Mouse (Mus musculus) midbrain, embryonic 11.5 days (tissue): ENCODE data around the gene Adgrg7. TPM values are rescaled to one million over a fixed set of nuclear protein-coding genes. Genes with fewer than 3 reads are reported as not detected.
A peak's percentile ranks its signal among the peaks of the same experiment; 100 is the strongest.

Experiments
- ATAC-seq: fragments of 200-750 bp; cut with Nextera tagmentation; 2 replicates; pipeline ENCODE4 v1.8.0; 2017; ENCODE audit warnings: moderate TSS enrichment, moderate library complexity; ENCODE audit not compliant: low FRiP score
- DNase-seq: peaks from one replicate; pipeline ENCODE4 v3.0.0; 2015; ENCODE audit warnings: low spot score; ENCODE audit errors: missing footprints
- H3K27ac ChIP-seq: fragments of 300-500 bp; sonication (generic); 2 replicates; pipeline ENCODE4 v1.5.1; 2014; ENCODE audit warnings: low read depth, low read length
- H3K27me3 ChIP-seq: fragments of 300-500 bp; sonication (generic); 2 replicates; pipeline ENCODE4 v1.6.1; 2014; ENCODE audit warnings: mild to moderate bottlenecking, low read length, moderate library complexity, mixed read lengths; ENCODE audit not compliant: control insufficient read depth, insufficient read depth
- H3K36me3 ChIP-seq: fragments of 300-500 bp; sonication (generic); 2 replicates; pipeline ENCODE4 v1.6.1; 2014; ENCODE audit warnings: mild to moderate bottlenecking, low read length, moderate library complexity, mixed read lengths; ENCODE audit not compliant: control insufficient read depth, insufficient read depth
- H3K4me1 ChIP-seq: fragments of 300-500 bp; sonication (generic); 2 replicates; pipeline ENCODE4 v1.6.1; 2014; ENCODE audit warnings: low read length; ENCODE audit not compliant: control insufficient read depth, insufficient read depth
- H3K4me2 ChIP-seq: fragments of 300-500 bp; sonication (generic); 2 replicates; pipeline ENCODE4 v1.6.1; 2014; ENCODE audit warnings: mild to moderate bottlenecking, moderate library complexity
- H3K4me3 ChIP-seq: fragments of 300-500 bp; sonication (generic); 2 replicates; pipeline ENCODE4 v1.5.1; 2014; ENCODE audit warnings: low read depth, low read length
- H3K9ac ChIP-seq: fragments of 300-500 bp; sonication (generic); 2 replicates; pipeline ENCODE4 v1.6.1; 2014; ENCODE audit warnings: low read length
- H3K9me3 ChIP-seq: fragments of 300-500 bp; sonication (generic); 2 replicates; pipeline ENCODE4 v1.6.1; 2016; ENCODE audit warnings: low read length; ENCODE audit not compliant: control insufficient read depth
- WGBS: fragments of 180-500 bp; shearing (Covaris S2); extraction: QIAGEN DNeasy Blood & Tissue Kit; methylation state at CpG from one replicate; pipeline ENCODE4 v1.1.7; 2014; 5-methylcytosine and 5-hydroxymethylcytosine counted together
- polyA plus RNA-seq: library from polyadenylated mRNA; unstranded; fragments of >200 nt; fragmentation: Nextera tagmentation; extraction: Ambion mirVana; gene quantifications from 2 replicates; pipeline ENCODE4 v1.2.1, GENCODE M21; 2014

Gene Adgrg7
- polyA plus RNA-seq = not detected in 2 replicates

DNA sequence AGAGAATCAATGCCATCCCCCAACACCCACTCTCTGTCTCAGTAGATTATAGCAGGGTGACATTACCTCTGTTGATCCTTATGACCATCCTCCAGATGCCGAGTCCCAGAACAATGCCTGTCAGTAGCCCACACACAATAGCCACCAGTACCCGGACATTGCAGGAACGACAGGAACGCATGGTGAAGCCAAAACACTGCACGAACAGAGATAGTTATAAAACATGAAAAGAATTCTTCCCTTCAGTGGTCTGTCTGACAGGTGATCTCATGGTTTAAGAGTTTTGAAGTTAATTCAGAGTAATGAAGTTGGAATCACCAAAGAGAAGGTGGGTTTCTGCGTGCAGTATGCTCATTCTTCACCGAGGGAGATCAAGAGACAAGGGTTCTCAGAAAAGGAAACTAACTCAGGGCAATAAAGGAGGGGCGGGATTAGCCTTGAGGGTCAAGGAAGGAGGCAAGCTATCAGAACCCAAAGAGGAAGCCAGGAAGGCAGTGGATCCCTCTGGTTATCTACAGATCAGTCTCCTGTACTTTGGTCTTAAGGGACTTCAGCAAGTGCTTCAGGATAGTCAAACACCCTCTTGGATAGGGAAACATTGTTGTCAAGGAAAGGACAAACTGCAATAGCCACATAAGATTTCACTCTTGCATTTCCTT, at the start of gene Adgrg7:
Gene Adgrg7, minus strand, starts transcription at position 375 of the 659 bp plus-strand sequence.
- no peaks in the 10 kb centered on the region for H3K36me3 ChIP-seq
- WGBS = 82% methylated on average over 8 of the region's 8 CpGs
- H3K9ac ChIP-seq = no peak within 1 kb of the TSS
- no peak for ATAC-seq
- H3K27me3 ChIP-seq = no peaks in the 10 kb centered on the region
- H3K27ac ChIP-seq = no peak within 1 kb of the TSS
- no peak within 1 kb of the TSS for H3K4me3 ChIP-seq
- no peak for DNase-seq
- H3K4me1 ChIP-seq = no peaks in the 10 kb centered on the region
- no peaks in the 10 kb centered on the region for H3K9me3 ChIP-seq
- no peak within 1 kb of the TSS for H3K4me2 ChIP-seq

DNA sequence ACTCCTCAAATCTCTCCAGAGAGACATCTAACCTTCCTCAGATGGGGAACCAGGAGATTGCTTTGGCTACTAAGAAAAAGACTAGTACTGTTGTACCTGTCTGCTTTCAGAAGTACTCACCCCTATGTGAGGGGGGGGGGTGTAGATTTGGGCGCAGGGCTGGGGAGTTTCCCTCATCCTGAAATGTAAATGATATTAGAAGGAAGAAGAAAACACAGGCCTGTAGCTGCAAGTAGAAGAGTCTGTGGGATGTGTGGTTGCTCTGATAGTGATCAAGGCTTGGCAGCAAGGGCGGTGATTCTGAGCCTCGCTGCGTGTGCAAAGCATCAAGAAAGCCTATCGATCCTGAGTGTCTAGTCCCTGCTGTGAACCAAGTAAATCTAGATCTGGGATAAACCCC, 47.3 kb upstream of the Adgrg7 start:
- H3K4me1 ChIP-seq = no peaks in the 10 kb centered on the region
- no peak overlapping the region for H3K27ac ChIP-seq
- no peak overlapping the region for H3K4me3 ChIP-seq
- no peaks in the 10 kb centered on the region for H3K36me3 ChIP-seq
- no peak overlapping the region for H3K9ac ChIP-seq
- DNase-seq = no peak
- no peaks in the 10 kb centered on the region for H3K27me3 ChIP-seq
- no peak for ATAC-seq
- H3K9me3 ChIP-seq = no peaks in the 10 kb centered on the region
- WGBS = 93% methylated on average over 5 of the region's 5 CpGs
- no peak overlapping the region for H3K4me2 ChIP-seq

DNA sequence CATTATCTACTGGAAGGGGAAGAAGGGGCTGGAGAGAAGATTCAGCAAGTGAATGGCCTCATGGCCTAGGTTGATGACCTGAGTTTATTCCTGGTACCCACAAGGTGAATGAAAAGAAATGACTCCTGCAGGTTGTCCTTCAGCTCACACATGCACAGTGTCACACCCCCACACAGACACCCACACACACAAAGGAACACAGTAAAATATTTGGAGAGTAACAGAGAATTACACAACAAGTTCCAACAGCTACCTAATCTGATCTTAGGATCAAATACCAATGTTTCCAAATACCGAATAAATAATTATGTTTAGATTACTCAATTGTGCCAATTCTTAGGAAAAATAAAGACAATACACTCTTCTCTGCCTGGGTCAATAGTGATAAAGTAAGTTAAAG, 37.7 kb upstream of the Adgrg7 start:
- no peak for ATAC-seq
- WGBS = 92% methylated on average over 1 of the region's 1 CpGs
- no peaks in the 10 kb centered on the region for H3K4me1 ChIP-seq

DNA sequence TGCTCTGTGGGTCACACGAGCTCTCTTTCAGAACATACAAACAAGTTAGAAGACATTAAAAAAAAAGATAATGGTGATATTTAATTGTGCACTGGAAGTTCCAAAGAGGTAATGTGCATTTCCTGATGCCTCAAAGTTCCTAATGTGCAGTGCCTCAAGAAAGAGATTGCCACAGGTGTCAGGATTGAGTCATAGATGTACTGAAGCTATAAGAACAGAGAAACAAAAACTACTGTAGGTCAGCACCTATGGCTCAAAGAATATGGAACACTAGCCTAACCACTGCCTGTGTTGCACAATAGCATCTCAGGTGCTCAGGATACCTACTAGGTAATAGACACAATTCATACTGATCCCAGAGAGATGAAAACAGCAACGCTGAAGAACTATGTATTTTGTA, 36.3 kb upstream of the Adgrg7 start:
- H3K4me1 ChIP-seq = no peaks in the 10 kb centered on the region
- H3K27me3 ChIP-seq = no peaks in the 10 kb centered on the region
- no peaks in the 10 kb centered on the region for H3K36me3 ChIP-seq
- H3K4me2 ChIP-seq = no peak overlapping the region
- WGBS = 95% methylated on average over 2 of the region's 2 CpGs
- H3K9ac ChIP-seq = no peak overlapping the region
- ATAC-seq (no peak), DNase-seq (no peak)
- no peak overlapping the region for H3K4me3 ChIP-seq
- no peak overlapping the region for H3K27ac ChIP-seq
- H3K9me3 ChIP-seq = no peaks in the 10 kb centered on the region

More for the DNA sequence above, 37.7 kb upstream of the Adgrg7 start:
- no peaks in the 10 kb centered on the region for H3K27me3 ChIP-seq
- no peak overlapping the region for H3K27ac ChIP-seq
- no peak overlapping the region for H3K4me3 ChIP-seq
- H3K36me3 ChIP-seq = no peaks in the 10 kb centered on the region
- no peak overlapping the region for H3K9ac ChIP-seq
- no peak for DNase-seq
- no peaks in the 10 kb centered on the region for H3K9me3 ChIP-seq
- no peak overlapping the region for H3K4me2 ChIP-seq

DNA sequence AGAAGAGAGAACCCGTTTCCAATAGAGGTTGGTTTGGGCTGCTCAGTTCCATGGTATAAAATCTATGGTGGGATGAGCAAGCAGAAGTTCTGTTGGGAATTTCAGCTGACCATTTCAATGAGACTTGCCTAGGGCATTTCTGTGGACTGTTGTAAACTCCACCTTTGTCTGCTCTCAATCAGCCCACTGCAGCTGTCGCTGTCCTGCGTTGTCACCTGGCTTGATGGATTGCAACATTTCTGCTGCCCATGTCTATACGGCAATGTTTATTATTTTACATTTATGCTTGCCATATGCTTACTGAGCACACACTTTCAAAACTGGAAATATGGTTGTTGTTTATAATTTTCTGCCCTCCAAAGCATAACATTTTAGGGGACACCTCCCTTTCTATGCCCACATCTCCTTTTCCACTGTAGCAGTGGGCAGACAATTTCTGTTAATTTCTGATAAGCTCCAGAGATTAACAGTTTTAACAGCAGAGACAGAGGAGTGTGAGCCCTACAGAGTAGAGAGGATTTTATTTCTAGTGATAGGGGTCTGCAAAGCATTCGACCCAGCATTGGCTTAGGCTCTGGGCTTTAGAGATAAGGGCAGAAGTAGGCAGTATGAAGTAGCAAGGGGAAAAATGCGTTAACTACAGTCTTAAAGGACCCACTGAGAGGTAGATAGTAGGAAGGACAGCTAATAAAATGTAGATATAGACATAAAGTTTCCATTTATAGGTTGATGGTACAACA, 5.9 kb upstream of the Adgrg7 start:
- H3K4me2 ChIP-seq = no peak overlapping the region
- H3K4me1 ChIP-seq = no peaks in the 10 kb centered on the region
- WGBS = 80% methylated on average over 6 of the region's 6 CpGs
- no peaks in the 10 kb centered on the region for H3K9me3 ChIP-seq
- H3K36me3 ChIP-seq = no peaks in the 10 kb centered on the region
- ATAC-seq (no peak), DNase-seq (no peak)
- no peak overlapping the region for H3K27ac ChIP-seq
- no peaks in the 10 kb centered on the region for H3K27me3 ChIP-seq
- H3K9ac ChIP-seq = no peak overlapping the region
- no peak overlapping the region for H3K4me3 ChIP-seq

DNA sequence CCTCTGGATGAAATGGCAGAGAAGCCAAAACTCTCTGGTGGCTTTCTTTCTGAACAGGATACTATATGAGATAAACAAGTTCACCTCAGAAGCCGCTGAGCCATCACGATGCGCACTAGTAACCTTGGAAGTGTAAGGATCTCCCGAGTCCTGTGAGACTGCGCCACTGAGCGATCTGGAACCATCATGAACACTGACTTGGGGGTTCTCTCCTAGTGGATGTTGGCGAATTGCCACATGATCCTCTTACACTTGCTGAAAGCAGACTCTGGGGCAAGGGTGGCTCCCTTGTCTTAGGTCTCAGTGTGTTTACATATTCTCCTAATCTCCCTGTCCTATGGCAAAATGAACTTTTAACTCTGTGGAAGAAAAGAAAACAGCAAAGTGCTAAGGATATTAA, 5.3 kb upstream of the Adgrg7 start:
- Histone ChIP-seq H3K4me1 (no peaks in the 10 kb centered on the region), H3K4me3 (no peak overlapping the region), H3K9ac (no peak overlapping the region), H3K27ac (no peak overlapping the region), H3K27me3 (no peaks in the 10 kb centered on the region), H3K4me2 (no peak overlapping the region), H3K9me3 (no peaks in the 10 kb centered on the region), H3K36me3 (no peaks in the 10 kb centered on the region)
- ATAC-seq = no peak
- WGBS = 88% methylated on average over 7 of the region's 7 CpGs
- DNase-seq = no peak

DNA sequence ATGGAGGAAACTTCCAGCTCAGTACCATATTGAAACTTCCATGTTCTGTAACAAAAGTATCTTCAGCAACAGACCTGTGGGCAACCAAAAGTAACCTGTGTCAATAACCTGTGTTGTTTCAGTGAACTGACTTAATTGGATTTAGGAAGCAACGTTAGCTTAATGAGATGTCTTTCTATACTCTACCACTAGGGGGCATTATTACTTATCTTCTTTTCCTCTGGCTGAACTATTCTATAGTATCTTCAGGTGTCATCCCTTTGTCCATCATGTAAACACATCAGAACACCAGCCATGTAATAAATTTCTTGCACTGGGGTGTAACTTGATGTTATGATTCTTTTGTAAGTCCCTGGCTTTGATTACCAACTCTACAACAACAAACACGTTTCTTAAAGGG, 4.8 kb upstream of the Adgrg7 start:
- Histone ChIP-seq H3K4me2 (no peak overlapping the region), H3K27ac (no peak overlapping the region), H3K9me3 (no peaks in the 10 kb centered on the region), H3K4me3 (no peak overlapping the region), H3K27me3 (no peaks in the 10 kb centered on the region), H3K4me1 (no peaks in the 10 kb centered on the region), H3K9ac (no peak overlapping the region), H3K36me3 (no peaks in the 10 kb centered on the region)
- DNase-seq = peak; percentile 87
- 42% methylated on average over 2 of the region's 2 CpGs for WGBS
- ATAC-seq = no peak; the same call in 1 of the 2 replicates

DNA sequence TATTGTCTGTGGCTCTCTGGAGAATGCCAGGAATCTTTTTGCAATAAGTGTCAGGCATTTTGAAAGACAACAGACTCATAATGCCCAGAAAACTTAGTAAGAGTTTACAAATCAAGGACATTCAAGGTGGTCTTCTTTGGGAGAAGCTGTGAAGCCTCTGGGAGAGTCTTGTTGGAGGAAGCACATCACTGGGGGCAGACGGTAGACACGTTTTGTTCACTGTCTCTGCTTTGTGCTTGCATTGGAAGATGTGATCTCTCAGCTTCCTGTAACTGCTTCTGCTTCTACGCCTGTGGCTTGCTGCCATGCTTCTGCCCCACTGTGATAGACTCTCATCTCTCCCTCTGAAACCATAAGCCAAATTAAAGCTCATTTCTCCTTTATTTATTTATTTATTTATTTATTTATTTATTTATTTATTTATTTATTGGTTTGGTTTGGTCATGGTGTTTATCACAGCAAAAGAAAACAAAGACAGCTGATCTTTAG, 3.9 kb upstream of the Adgrg7 start:
- DNase-seq = no peak
- 88% methylated on average over 3 of the region's 3 CpGs for WGBS

DNA sequence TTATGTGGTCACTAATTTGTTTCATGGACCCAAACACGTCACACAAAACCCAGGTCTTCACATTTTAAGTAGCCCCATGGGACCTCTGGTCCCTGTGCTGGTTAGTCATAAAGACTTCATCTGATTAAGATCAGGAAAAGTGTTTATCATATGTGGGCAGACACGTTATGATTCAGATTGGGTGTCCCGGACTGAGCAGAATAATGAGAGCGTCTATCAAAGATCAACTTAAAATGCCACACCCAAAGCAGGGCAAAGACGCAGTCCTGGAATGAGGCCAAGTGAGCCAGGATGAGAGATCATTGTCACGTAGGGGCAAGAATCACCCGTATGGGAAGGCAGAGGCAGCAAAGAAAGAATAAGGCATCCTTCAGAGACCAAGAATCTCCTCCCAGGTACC, 3.2 kb upstream of the Adgrg7 start:
- ATAC-seq (no peak), DNase-seq (no peak)
- H3K4me2 ChIP-seq = no peak overlapping the region
- WGBS = 93% methylated on average over 7 of the region's 7 CpGs
- no peaks in the 10 kb centered on the region for H3K27me3 ChIP-seq
- no peak overlapping the region for H3K4me3 ChIP-seq
- no peaks in the 10 kb centered on the region for H3K9me3 ChIP-seq
- no peak overlapping the region for H3K9ac ChIP-seq
- no peak overlapping the region for H3K27ac ChIP-seq
- no peaks in the 10 kb centered on the region for H3K4me1 ChIP-seq
- H3K36me3 ChIP-seq = no peaks in the 10 kb centered on the region

More for the DNA sequence above, 3.9 kb upstream of the Adgrg7 start:
- no peak overlapping the region for H3K4me3 ChIP-seq
- no peak overlapping the region for H3K4me2 ChIP-seq
- no peak overlapping the region for H3K27ac ChIP-seq
- no peaks in the 10 kb centered on the region for H3K4me1 ChIP-seq
- no peaks in the 10 kb centered on the region for H3K27me3 ChIP-seq
- H3K9ac ChIP-seq = no peak overlapping the region
- no peak for ATAC-seq
- no peaks in the 10 kb centered on the region for H3K9me3 ChIP-seq
- no peaks in the 10 kb centered on the region for H3K36me3 ChIP-seq
